Mouse (Mus musculus): ENCODE results near the gene Abcc1.

DNA sequence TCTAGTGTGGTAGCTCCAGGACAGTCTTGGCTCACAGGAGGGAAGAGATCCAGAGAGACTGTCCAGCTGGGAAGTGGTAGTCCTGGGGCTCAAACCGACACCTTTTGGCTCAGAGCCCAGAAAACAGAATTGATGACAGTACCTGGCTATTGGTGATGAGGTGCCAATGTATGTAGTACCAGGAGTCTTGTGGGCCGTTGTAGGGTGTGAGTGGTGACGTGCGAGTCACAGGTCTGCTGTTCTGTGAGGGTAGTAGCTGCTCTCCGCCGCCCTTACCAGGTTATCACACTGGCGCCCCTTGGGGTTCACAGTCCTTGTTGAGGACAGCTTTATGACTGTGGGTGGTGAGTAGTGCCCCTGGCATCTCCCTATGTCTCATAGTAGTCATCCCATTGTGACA, 77.2 kb downstream of the Abcc1 start:
- TF ChIP-seq POU5F1 (IDR thresholded peaks at IDR 0.05; ENCODE audit: borderline replicate concordance, low read length) (no peak), CTCF (conservative IDR thresholded peaks at IDR 0.05; ENCODE audit: low read length) (no peak), NANOG (IDR thresholded peaks at IDR 0.05; ENCODE audit: borderline replicate concordance, low read length) (no peak)
